Mouse (Mus musculus): Measurements from ENCODE around the gene Snn.

Gene Snn

GRCm38 (mm10) chr16:11084181-11084580 lies 23.4 kb downstream of the Snn start:
- DNase-seq (ENCODE audit: low spot score): no peak

GRCm38 (mm10) chr16:11086299-11086698 lies 25.6 kb downstream of the Snn start:
- DNase-seq (ENCODE audit: low spot score): no peak

GRCm38 (mm10) chr16:11086856-11087588 lies 26.3 kb downstream of the Snn start:
- DNase-seq (ENCODE audit: low spot score): peak; percentile 92

GRCm38 (mm10) chr16:11090836-11091570 lies 30.3 kb downstream of the Snn start:
- no peak for DNase-seq (ENCODE audit: low spot score)

- no peak for DNase-seq (ENCODE audit: low spot score)
Measured at GRCm38 (mm10) chr16:11092061-11092460, 31.3 kb downstream of the Snn start.

- DNase-seq (ENCODE audit: low spot score): no peak
Measured at GRCm38 (mm10) chr16:11092523-11092922, 31.8 kb downstream of the Snn start.

GRCm38 (mm10) chr16:11093717-11094386 lies 33.1 kb downstream of the Snn start:
- no peak for DNase-seq (ENCODE audit: low spot score)

- no peak for DNase-seq (ENCODE audit: low spot score)
Measured at GRCm38 (mm10) chr16:11097301-11097700, 36.6 kb downstream of the Snn start.

GRCm38 (mm10) chr16:11104905-11105304 lies 44.2 kb downstream of the Snn start:
- no peak for DNase-seq (ENCODE audit: low spot score)

GRCm38 (mm10) chr16:11109198-11109740 lies 48.5 kb downstream of the Snn start:
- peak; percentile 54 for DNase-seq (ENCODE audit: low spot score)

GRCm38 (mm10) chr16:11122625-11123024 lies 61.9 kb downstream of the Snn start:
- no peak for DNase-seq (ENCODE audit: low spot score)

GRCm38 (mm10) chr16:11124110-11124509 lies 63.4 kb downstream of the Snn start:
- DNase-seq (ENCODE audit: low spot score): no peak
